Mouse (Mus musculus) forebrain, embryonic 12.5 days (tissue): ENCODE measurements around the gene Bin2. TPM values are rescaled to one million over a fixed set of nuclear protein-coding genes. Genes with fewer than 3 reads are reported as not detected.

Experiments used
- ATAC-seq: fragments of 200-750 bp; cut with Nextera tagmentation; 2 replicates; pipeline ENCODE4 v1.8.0; 2017; ENCODE audit warnings: moderate TSS enrichment; ENCODE audit not compliant: low FRiP score
- H3K27ac ChIP-seq: fragments of 300-500 bp; sonication (generic); 2 replicates; pipeline ENCODE4 v1.5.1; 2016; ENCODE audit warnings: mild to moderate bottlenecking
- H3K27me3 ChIP-seq: fragments of 300-500 bp; sonication (generic); 2 replicates; pipeline ENCODE4 v1.6.1; 2016; ENCODE audit warnings: mild to moderate bottlenecking
- H3K36me3 ChIP-seq: fragments of 300-500 bp; sonication (generic); replicated peaks from 2 replicates; pipeline ENCODE4 v1.6.1; 2016; ENCODE audit warnings: mild to moderate bottlenecking
- H3K4me1 ChIP-seq: fragments of 300-500 bp; sonication (generic); 2 replicates; pipeline ENCODE4 v1.6.1; 2016
- H3K4me2 ChIP-seq: fragments of 300-500 bp; sonication (generic); 2 replicates; pipeline ENCODE4 v1.6.1; 2016; ENCODE audit warnings: mild to moderate bottlenecking, moderate library complexity
- H3K4me3 ChIP-seq: fragments of 300-500 bp; sonication (generic); replicated peaks from 2 replicates; pipeline ENCODE4 v1.5.1; 2016; ENCODE audit warnings: mild to moderate bottlenecking
- H3K9ac ChIP-seq: fragments of 300-500 bp; sonication (generic); 2 replicates; pipeline ENCODE4 v1.6.1; 2016; ENCODE audit warnings: mild to moderate bottlenecking
- H3K9me3 ChIP-seq: fragments of 300-500 bp; sonication (generic); 2 replicates; pipeline ENCODE4 v1.6.1; 2016
- WGBS: fragments of 180-500 bp; shearing (Covaris S2); methylation state at CpG from one replicate; pipeline ENCODE4 v1.1.7; 2016; 5-methylcytosine and 5-hydroxymethylcytosine counted together
- polyA plus RNA-seq: library from polyadenylated mRNA; unstranded; fragments of >200 nt; fragmentation: Nextera tagmentation; extraction: Ambion mirVana; gene quantifications from 2 replicates; pipeline ENCODE4 v1.2.1, GENCODE M21; 2016

The Bin2 gene
- 1.9 and 2.2 TPM in 2 replicates for polyA plus RNA-seq

DNA sequence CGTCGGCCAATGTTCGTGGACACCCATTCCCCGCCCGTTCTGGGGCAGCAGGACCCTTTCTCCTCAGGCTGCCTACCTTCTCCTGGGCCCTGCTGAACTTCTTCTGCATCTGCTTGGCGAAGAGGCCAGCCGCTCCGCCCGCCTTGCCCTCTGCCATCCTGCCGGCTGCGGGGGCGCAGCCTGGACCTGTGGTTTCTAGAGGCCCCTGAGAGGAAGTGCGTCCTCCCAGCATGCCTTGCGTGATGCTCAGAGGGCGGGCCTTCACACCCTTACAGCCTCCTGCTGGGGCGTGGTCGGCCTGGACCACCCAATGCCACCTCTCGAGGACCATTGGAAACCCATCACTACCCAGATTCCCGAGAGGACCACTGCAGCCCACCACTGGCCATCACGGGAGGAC lies at the start of gene Bin2:
Bin2 (minus strand) TSS at position 217 of the 400 bp plus-strand sequence.
- Histone ChIP-seq H3K9ac (no peak within 1 kb of the TSS), H3K27me3 (no peaks in the 10 kb centered on the region), H3K4me2 (no peak within 1 kb of the TSS), H3K4me1 (peaks cover 10% of the 10 kb centered on the region), H3K27ac (no peak within 1 kb of the TSS), H3K9me3 (no peaks in the 10 kb centered on the region), H3K4me3 (no peak within 1 kb of the TSS), H3K36me3 (no peaks in the 10 kb centered on the region)
- WGBS: 91% methylated on average over 20 of the region's 20 CpGs
- ATAC-seq: no peak

GRCm38 (mm10) chr15:100718572-100718971 lies 49.2 kb upstream of the Bin2 start:
- Histone ChIP-seq H3K4me3 (no peak overlapping the region), H3K9me3 (no peaks in the 10 kb centered on the region), H3K4me1 (no peaks in the 10 kb centered on the region; the same call in 1 of the 2 replicates), H3K4me2 (no peak overlapping the region), H3K9ac (no peak overlapping the region), H3K27me3 (no peaks in the 10 kb centered on the region; the same call in 1 of the 2 replicates), H3K27ac (no peak overlapping the region), H3K36me3 (no peaks in the 10 kb centered on the region)
- ATAC-seq: no peak
- WGBS: 82% methylated on average over 11 of the region's 11 CpGs

- Histone ChIP-seq H3K4me3 (no peak overlapping the region), H3K9ac (no peak overlapping the region), H3K27ac (no peak overlapping the region), H3K4me2 (no peak overlapping the region), H3K4me1 (no peaks in the 10 kb centered on the region; the same call in 1 of the 2 replicates), H3K27me3 (no peaks in the 10 kb centered on the region; the same call in 1 of the 2 replicates), H3K9me3 (no peaks in the 10 kb centered on the region), H3K36me3 (no peaks in the 10 kb centered on the region)
- ATAC-seq: no peak
- 89% methylated on average over 6 of the region's 6 CpGs for WGBS
These were observed 48.6 kb upstream of the Bin2 start for GRCm38 (mm10) chr15:100717933-100718332.

DNA sequence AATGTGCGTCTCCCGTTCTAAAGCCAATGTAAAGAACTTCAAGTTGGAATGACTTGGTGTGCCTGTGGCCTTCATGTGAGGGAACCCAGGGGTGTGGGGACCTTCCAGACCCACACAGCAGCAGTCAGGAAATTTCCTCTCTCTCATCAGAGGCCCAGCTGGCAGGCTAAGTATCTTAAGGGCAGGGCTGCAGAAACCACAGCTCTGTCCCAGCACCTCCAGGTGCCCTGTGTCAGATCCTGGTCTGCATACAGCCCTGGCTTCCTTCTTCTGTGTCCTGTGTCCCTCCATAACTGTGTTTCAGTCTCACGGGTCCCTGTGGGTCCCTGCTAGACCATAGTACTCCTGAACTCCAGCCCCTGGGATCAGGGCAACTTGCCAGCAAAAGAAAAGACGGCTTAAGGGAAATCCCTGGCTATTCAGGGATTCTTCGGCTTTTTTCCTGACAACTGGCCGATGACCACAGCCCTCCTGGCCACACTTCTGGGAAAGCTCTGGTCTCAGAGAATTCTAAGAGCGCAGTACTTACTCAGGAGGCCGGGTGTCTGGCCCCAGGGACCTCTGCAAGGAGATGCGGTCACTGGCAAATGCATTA lies 46.1 kb upstream of the Bin2 start:
- Histone ChIP-seq H3K4me3 (no peak overlapping the region), H3K36me3 (no peaks in the 10 kb centered on the region), H3K9ac (no peak overlapping the region), H3K27ac (no peak overlapping the region), H3K4me2 (no peak overlapping the region), H3K27me3 (no peaks in the 10 kb centered on the region; the same call in 1 of the 2 replicates), H3K4me1 (no peaks in the 10 kb centered on the region; the same call in 1 of the 2 replicates), H3K9me3 (no peaks in the 10 kb centered on the region)
- WGBS: 50% methylated on average over 9 of the region's 9 CpGs
- no peak for ATAC-seq

GRCm38 (mm10) chr15:100714470-100714869 lies 45.1 kb upstream of the Bin2 start:
- Histone ChIP-seq H3K27ac (no peak overlapping the region), H3K4me3 (no peak overlapping the region), H3K36me3 (no peaks in the 10 kb centered on the region), H3K4me1 (no peaks in the 10 kb centered on the region; the same call in 1 of the 2 replicates), H3K27me3 (no peaks in the 10 kb centered on the region; the same call in 1 of the 2 replicates), H3K4me2 (no peak overlapping the region), H3K9me3 (no peaks in the 10 kb centered on the region), H3K9ac (no peak overlapping the region)
- WGBS: 95% methylated on average over 8 of the region's 8 CpGs
- no peak for ATAC-seq

DNA sequence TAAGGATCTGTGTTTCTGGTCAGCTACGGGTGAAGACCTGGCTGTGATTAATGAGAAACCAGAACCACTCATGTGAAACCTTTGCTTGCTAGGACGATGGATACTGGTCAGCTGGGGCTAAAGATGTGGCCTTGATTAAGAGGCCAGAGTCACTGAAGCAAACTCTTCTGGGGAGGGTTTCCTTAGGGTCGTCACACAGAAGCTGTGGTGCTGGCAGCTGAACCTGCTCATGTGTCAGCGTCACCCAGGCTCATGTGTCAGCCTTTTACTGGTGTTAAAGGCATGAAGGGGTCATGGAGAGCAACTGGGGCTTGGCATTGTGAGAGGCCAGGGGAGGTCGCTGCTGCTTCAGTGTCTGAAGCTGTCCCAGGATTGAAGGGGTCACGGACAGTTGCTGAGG lies 41.5 kb upstream of the Bin2 start:
- no peak overlapping the region for H3K27ac ChIP-seq
- ATAC-seq: no peak
- no peaks in the 10 kb centered on the region; the same call in 1 of the 2 replicates for H3K27me3 ChIP-seq
- no peak overlapping the region for H3K9ac ChIP-seq
- no peaks in the 10 kb centered on the region; the same call in 1 of the 2 replicates for H3K4me1 ChIP-seq
- WGBS: 73% methylated on average over 6 of the region's 6 CpGs
- H3K4me2 ChIP-seq: no peak overlapping the region
- H3K9me3 ChIP-seq: no peaks in the 10 kb centered on the region
- no peaks in the 10 kb centered on the region for H3K36me3 ChIP-seq
- no peak overlapping the region for H3K4me3 ChIP-seq

DNA sequence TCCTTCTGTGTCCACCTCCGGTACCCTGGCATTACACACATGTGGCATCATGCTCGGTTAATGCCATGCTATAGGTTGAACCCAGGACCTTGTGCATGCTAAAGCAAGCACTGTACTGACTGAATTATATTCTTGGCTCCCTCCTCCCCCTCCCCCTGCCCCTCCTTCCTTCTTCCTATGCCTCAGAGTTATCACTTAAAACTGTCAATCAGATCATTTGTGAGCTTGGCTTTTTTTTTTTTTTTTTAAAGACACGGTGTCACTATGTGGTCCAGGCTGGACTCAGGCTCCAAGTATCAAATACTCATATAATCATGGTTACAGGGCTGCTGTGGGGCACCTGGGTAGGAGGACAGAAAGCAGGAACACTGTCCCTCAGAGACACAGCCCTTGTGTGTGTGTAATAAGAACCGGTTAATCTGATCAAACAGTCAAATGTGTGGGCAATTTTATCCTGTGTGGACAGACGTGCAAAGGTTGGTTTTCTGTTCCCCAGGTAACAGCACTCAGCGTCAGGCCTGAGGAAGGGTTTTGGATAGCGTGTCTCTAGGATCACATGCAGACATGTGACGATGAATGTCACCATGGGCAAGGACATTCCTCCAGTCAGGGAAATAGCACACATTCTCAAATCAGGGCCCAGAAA lies 39.2 kb upstream of the Bin2 start:
- Histone ChIP-seq H3K4me1 (peaks cover 8% of the 10 kb centered on the region), H3K9me3 (no peaks in the 10 kb centered on the region), H3K4me3 (no peak overlapping the region), H3K36me3 (no peaks in the 10 kb centered on the region), H3K4me2 (no peak overlapping the region), H3K9ac (no peak overlapping the region), H3K27me3 (peaks cover 14% of the 10 kb centered on the region), H3K27ac (no peak overlapping the region)
- ATAC-seq: no peak
- 82% methylated on average over 8 of the region's 8 CpGs for WGBS

- no peak for ATAC-seq
- Histone ChIP-seq H3K27me3 (peaks cover 22% of the 10 kb centered on the region), H3K9ac (no peak overlapping the region), H3K4me1 (peaks cover 11% of the 10 kb centered on the region), H3K36me3 (no peaks in the 10 kb centered on the region), H3K4me2 (no peak overlapping the region), H3K9me3 (no peaks in the 10 kb centered on the region), H3K4me3 (no peak overlapping the region), H3K27ac (no peak overlapping the region)
- WGBS: 79% methylated on average over 8 of the region's 8 CpGs
These were observed 36.9 kb upstream of the Bin2 start for GRCm38 (mm10) chr15:100706226-100706625.

DNA sequence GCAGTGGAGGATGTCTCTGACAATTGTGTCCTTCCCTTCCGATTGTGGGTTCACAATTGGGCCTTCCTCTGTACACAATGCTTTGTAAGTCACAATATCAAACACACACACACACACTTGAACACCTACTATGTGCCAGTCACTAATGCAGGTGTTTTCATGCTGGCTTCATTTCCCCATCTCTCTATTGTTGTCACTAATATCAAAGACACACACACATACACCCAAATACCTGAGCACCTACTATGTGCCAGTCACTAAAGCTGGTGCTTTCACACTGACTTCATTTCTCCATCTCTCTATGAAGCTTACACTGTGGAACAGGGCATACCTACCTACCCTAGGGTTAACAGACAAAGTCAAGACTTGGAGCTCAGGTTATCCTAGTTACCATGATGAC lies 36.0 kb upstream of the Bin2 start:
- H3K4me3 ChIP-seq: no peak overlapping the region
- 88% methylated on average over 1 of the region's 1 CpGs for WGBS
- no peak overlapping the region for H3K27ac ChIP-seq
- H3K4me1 ChIP-seq: peaks cover 11% of the 10 kb centered on the region
- no peak overlapping the region for H3K9ac ChIP-seq
- no peak for ATAC-seq
- H3K9me3 ChIP-seq: no peaks in the 10 kb centered on the region
- H3K27me3 ChIP-seq: peaks cover 22% of the 10 kb centered on the region
- no peak overlapping the region for H3K4me2 ChIP-seq
- H3K36me3 ChIP-seq: no peaks in the 10 kb centered on the region

DNA sequence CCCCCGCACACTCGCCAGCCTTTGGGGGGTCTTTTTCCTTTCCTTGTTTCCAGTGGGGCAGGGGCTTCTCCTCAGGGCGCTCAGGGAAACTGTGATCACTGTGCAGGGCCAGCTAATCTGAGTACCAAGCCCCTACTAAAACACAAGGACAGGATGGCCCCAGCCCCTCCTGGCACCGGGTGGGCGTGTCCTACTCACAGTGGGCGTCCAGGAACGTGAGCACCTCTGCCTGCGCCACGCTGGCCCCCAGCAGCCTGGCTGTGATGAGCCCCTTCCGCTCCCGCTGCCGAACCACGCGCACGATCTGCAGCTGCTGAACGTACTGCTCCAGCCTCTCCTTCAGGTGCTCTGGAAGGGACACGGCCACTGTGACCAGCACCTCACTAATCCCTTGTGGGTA lies 34.6 kb upstream of the Bin2 start:
- Histone ChIP-seq H3K4me2 (peak overlapping the region; percentile 30), H3K9ac (0 out of 2 replicates have a peak overlapping the region, but pooled peaks have one; percentile 17)
- 8% methylated on average over 17 of the region's 17 CpGs for WGBS

DNA sequence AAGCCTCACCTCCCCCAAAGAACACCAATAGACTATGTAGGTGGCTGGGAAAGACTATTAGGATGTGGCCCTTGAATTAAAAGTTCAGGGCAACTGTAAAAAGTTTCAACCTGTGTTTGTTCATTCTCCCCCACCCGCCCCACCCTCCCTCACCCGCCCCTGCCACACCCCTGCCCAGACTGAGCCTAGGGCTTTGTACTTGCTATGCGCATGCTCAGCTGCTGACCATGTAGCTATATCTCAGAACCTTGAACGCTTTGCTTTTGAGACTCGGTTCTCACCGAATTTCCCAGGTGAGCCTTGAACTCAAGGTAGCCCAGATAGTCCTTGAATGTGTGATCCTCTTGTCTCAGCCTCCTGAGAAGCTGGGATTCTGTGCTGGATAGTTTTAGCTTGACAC lies 32.5 kb upstream of the Bin2 start:
- peaks cover 22% of the 10 kb centered on the region for H3K27me3 ChIP-seq
- no peak for ATAC-seq
- H3K9me3 ChIP-seq: no peaks in the 10 kb centered on the region
- no peaks in the 10 kb centered on the region for H3K36me3 ChIP-seq
- 72% methylated on average over 6 of the region's 6 CpGs for WGBS
- no peak overlapping the region for H3K4me3 ChIP-seq
- H3K4me2 ChIP-seq: no peak overlapping the region
- no peak overlapping the region for H3K27ac ChIP-seq
- H3K9ac ChIP-seq: no peak overlapping the region
- peaks cover 11% of the 10 kb centered on the region for H3K4me1 ChIP-seq

More for the DNA sequence above, 34.6 kb upstream of the Bin2 start:
- no peaks in the 10 kb centered on the region for H3K9me3 ChIP-seq
- H3K36me3 ChIP-seq: no peaks in the 10 kb centered on the region
- H3K4me3 ChIP-seq: peak overlapping the region; percentile 7
- H3K4me1 ChIP-seq: peaks cover 11% of the 10 kb centered on the region
- no peak overlapping the region for H3K27ac ChIP-seq
- no peak for ATAC-seq
- peaks cover 22% of the 10 kb centered on the region for H3K27me3 ChIP-seq

DNA sequence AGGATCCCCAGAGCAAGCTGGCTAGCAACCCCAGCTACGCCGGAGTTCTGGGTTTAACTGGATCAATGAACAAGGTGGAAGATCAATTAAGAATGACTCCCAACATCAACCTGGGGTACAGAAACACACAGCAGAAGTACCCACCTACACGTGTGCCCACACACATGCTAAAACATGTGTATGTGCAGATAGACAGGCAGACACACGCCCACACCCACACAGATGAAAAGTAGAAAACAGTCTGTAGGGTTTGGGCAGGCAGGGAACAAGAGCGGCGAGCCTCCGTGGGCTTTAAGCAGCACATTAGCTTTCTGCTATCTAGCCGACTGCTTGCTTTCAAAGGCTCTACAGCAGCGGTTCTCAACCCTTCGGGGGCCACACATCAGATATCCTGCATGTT lies 31.8 kb upstream of the Bin2 start:
- Histone ChIP-seq H3K36me3 (no peaks in the 10 kb centered on the region), H3K9ac (no peak overlapping the region), H3K4me3 (no peak overlapping the region), H3K4me2 (no peak overlapping the region), H3K27ac (no peak overlapping the region), H3K27me3 (peaks cover 22% of the 10 kb centered on the region), H3K9me3 (no peaks in the 10 kb centered on the region), H3K4me1 (peaks cover 11% of the 10 kb centered on the region)
- 71% methylated on average over 10 of the region's 10 CpGs for WGBS
- ATAC-seq: no peak

DNA sequence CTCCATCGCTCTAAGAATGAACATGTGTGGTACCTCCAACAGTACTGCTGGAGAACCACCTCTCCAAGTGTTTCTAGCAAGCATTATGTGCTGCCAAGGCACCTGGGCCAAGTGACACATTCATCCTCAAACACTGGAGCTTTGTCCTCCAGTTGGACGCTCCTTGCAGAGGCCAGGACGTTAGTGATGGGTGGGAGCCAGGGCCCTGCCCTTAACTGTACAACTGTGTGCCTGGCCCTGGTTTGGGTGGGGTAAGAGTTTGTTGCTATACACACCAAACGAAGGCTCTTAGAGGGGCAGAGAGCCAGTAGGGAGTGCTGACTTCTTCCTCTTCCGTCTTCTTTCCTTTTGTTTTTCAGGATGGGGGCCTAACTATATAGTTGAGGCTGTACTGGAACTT lies 31.1 kb upstream of the Bin2 start:
- no peaks in the 10 kb centered on the region for H3K9me3 ChIP-seq
- H3K27me3 ChIP-seq: peaks cover 19% of the 10 kb centered on the region
- H3K27ac ChIP-seq: no peak overlapping the region
- no peak overlapping the region for H3K4me2 ChIP-seq
- ATAC-seq: no peak
- peaks cover 11% of the 10 kb centered on the region for H3K4me1 ChIP-seq
- H3K9ac ChIP-seq: no peak overlapping the region
- no peak overlapping the region for H3K4me3 ChIP-seq
- H3K36me3 ChIP-seq: no peaks in the 10 kb centered on the region
- 81% methylated on average over 5 of the region's 5 CpGs for WGBS
